Mouse (Mus musculus) erythroid progenitor cell, adult 5-6 weeks (primary cell): ENCODE measurements around the gene Zfp423. TPM values are rescaled to one million over a fixed set of nuclear protein-coding genes. Genes with fewer than 3 reads are reported as not detected.

Source experiments
- ATAC-seq: replicated peaks from 2 replicates; pipeline ENCODE4 v1.8.0; 2016; ENCODE audit warnings: moderate number of reproducible peaks, mild to moderate bottlenecking, moderate TSS enrichment, inconsistent platforms; ENCODE audit not compliant: poor library complexity, low FRiP score, severe bottlenecking
- total RNA-seq, 2 experiments: library from RNA; stranded (forward) in 1 of 2; stranded (reverse) in 1 of 2; fragments of 150-400 nt in 1 of 2; fragments of 186-747, 209-891 nt in 1 of 2; gene quantifications; 2 replicates each; pipeline versions ENCODE4 v1.2.3 to v1.2.4; 2015 to 2017; ENCODE audit warnings: low replicate concordance in 2 of 2

Gene Zfp423
- total RNA-seq, 2 experiments from 2014 or later: 0.42 TPM; not detected in 1

DNA sequence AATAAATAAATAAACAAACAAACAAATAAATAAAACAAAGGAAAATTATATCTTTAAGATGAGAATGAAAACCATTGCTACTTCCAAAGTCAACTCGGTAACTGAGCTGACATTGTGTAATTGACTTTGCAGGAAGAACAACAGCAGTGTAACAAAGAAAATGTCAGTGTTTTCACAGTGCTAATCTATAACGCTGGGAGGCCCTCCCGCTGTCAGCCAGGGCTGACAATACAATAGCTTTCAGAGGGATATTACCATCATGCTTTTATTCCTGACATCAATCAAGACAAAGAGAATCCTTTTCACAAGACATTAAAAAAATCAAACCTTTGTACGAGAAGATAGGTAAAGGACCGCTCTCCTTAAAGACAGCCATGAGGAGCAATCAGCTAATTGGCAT lies 5.9 kb downstream of the Zfp423 start:
- no peak for ATAC-seq

- ATAC-seq: no peak
These were observed 7.1 kb downstream of the Zfp423 start for GRCm38 (mm10) chr8:87952298-87952697.

DNA sequence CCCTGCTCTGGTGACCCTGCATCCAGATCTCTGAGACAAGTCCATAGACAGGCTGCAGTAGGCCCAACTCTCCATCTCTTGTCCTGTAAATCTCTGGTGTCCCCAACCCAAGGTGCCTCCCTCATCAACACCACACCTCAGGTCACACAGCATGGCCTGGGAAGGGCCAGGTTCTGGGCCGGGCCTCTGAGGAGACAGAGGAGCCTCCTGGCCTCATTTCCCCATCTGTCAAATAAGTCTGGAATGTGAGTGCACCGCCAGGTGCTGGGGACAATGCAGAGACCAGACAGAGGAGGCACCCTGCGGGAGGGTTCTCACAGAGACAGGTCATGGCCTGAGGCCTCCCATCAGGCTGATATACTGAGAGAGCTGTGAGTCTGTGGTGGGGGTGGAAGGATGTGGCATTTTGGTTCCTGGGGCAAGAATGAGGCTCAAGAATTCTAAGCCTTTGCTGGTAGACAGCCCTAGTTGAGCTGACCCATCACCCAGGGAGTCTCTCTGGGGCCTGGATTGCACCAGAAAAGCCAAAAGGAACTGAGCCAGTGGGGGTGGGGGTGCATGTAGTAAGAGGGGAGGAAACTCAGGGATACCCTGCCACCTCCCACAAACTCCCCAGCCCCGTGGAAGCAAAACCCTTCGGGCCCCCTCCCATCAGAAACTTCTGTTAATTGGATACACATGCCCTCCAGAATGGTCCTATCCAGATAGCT lies 15.0 kb downstream of the Zfp423 start:
- ATAC-seq: no peak

DNA sequence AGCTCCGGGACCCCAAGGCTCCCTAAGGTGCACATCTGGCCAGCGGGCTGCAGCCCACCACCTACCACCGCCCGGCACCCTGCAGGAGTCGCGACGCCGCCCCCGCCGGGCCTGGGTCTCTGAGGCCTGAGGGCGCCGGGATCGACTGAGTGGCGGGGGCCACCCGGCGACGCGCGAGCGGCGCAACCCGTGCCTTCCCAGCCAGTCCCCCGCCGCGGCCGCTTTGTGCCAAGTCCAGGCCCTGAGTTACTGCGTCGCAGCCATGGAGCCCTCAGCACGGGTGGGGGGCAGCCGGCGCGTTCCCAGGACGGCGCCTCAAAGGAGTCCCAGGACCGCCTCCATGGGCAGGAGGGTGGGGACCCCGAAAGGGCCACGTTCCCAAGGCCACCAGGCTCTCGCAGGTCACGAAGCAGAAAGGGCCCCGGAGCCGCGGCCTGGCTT lies 15.7 kb downstream of the Zfp423 start:
- ATAC-seq: no peak

DNA sequence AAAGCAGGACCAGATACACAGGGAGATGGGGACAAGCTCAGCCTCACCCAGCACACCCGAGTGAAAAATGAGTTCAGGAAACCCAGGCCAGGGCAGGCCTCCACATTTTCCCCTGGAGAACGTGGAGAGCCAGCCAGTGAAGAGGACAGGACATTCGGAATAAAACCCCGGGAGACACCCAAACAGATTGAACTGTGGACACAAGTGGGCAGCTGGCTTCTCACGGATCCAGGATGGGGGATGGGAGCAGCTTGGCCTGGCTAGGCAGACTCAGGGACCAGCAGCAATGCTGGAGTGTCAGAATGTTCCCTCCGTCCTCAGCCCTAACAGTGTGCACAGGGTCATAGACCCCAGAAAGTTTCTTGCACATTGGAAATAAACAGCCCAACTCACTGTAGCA lies 18.7 kb downstream of the Zfp423 start:
- ATAC-seq: no peak

DNA sequence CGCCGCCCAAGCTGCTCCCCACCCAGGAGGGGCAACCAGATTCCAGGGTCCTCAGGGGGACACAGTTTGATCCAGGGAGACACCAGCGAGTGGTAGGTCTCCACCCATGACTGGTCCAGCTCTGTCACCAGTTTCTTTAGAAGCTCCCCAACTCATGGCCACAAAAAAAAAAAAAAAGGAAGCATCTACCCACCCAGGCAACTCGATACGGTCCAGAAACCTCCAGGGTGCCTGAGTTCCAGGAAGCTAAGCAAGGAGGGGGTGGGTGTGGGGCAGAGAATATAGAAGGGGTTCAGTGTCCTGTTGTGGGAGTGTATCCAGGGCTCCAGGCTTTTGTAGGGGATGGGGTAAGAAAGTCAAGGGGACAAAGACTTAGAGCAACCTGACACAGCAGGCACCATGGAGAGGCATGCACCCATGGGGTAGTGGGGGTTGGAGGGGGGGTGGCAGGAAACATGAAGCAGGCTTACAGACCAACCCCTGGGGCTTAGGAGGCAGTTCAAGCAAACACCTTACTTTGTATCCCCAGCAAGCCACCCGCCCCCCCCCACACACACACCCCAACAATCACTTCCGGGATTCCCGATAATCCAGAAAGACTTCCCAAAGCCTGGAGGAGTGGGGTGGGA lies 20.0 kb downstream of the Zfp423 start:
- no peak for ATAC-seq

DNA sequence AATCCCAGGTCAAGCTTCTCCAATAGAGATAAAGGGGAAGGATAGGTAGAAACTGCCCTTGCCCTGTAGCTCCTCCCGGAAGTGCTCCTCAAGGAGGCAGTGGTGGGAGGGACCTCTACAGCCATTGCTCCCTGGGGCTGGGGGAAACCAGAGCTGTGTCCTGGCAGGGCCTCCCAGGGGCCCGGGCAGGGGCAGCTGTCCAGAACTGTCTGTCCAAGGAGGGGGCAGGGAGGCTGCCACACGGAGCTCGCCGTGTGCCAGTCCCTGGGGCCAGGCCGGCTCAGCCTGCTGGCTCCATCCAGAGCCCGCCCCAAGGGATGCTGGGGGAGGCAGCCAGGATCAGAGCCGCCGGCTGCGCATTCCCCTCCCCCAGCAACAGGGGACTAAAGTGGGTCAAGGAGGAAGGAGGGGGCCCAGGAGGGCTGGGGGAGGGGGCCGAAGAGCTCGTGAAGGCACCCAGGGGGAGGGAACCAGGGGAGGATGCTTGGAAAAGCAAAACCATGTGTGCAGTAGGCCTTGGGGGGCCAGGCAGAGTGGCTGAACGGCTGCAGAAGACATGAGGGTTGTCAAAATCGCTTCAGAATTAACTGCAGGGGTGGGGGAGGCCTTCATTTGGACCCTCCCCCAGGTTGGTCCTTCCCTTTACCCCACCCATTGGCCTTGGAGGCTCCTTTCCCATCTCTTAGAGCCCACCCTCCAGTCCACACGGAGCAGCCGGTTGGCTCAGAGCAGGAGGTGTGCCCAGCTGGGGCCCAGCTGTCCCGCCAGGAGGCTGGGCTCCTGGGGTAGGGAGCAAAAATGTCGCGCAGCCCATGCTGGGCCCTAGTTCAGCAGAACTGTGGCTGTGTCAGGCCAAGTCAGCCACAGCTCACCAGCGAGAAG lies 20.8 kb downstream of the Zfp423 start:
- ATAC-seq: no peak

DNA sequence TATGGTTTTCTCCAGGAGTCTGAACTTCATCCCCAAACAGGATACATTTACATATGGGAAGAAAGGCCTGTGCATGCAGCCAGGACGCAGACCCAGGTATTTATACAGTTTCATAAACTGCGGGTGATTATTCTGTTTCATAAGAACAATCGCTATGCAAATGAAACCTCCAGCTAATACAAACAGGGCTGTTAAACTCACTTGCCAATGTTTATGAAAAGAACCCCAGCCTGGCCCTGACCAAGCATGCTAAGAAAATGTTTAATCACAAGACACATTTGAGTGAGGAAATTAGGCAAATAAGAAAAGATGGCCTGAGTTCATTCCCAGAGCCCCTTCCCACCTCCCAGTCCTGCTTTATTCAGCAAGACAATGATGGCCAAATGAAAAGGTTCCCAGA lies 22.2 kb downstream of the Zfp423 start:
- no peak for ATAC-seq

DNA sequence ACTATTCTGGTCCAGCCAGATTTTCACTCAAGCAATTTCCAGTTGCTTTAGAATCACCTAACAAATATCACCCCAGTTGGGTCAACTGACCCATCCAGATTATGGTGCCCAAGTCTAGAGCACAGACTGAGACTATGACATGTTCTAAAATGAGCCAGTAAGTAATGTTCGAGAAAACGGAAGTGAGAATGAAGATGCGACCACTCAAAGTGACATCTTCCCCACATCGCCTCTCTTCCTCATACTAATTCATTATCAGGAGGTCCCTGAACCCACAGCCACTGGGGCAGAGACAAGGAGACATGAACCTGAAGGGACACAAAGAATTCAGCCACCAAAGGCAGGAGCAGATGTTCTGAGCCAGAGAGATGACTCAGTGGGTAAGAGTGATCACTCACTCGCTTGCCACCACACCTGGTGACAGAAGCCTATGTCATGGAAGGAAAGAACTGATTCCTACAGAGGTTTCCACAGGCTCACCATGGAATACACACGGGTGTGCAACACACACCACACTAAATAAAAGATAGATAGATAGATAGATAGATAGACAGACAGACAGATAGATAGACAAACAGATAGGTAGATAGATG lies 24.2 kb downstream of the Zfp423 start:
- no peak for ATAC-seq

GRCm38 (mm10) chr8:87934175-87934574 lies 25.2 kb downstream of the Zfp423 start:
- no peak for ATAC-seq

GRCm38 (mm10) chr8:87933752-87934151 lies 25.6 kb downstream of the Zfp423 start:
- no peak for ATAC-seq

DNA sequence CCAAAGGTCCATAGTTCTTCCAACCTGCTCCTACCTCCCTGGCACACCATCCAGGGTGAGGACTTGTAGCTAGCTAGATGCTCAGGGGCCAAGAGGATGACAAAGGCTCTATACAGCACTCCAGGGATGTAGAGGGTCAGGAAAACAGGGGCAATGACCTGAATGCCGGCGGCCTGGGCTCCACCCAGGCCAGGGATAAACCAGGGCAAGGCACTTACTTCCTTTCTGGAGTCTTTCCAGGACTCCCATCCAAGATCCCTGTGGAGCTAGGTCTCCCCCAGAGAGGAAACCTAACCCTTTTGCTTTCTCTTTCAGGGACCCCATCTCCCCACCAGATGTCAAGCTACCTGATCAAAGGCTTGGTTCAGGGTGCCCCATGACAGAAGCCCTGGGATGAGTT lies 30.5 kb downstream of the Zfp423 start:
- ATAC-seq: no peak

GRCm38 (mm10) chr8:87927034-87927830 lies 32.2 kb downstream of the Zfp423 start:
- ATAC-seq: no peak

- ATAC-seq: no peak
These were observed 33.1 kb downstream of the Zfp423 start for GRCm38 (mm10) chr8:87926098-87926890.

DNA sequence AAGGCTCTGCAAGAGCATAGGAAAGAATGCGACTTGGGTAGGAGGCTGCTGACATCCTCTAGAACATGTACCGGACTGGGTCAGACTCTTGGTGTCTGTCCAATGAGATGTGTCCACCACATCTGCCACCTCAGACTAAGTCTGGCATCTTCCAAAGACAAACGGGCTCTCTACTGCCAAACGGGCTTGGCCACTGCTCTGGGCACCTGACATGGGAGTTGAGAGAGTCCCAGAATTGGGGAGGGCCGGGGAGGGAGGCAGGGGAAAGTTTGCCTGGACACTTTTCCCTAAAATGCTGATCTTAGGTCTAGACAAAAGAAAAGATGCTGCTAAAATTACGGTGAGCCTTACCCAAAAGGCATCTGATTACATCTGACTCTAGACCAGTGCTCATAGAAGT lies 36.5 kb downstream of the Zfp423 start:
- no peak for ATAC-seq

DNA sequence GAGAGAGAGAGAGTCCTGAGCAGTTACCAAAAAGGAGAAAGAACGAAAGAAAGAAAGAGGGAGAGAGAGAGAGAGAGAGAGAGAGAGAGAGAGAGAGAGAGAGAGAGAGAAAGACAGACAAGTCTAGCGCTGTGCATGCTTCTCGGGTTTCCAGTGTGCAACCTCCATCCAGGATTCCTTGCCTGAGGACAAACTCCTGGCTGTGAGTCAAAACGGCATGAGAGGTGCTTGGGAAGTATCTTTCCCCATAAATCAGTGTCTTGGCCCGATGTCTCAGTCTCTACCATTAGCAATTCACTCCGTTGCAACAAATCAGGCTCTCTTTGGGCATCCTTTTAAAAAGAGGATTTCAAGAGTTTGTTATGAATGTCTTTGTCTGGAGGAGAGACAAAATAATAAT lies 36.9 kb downstream of the Zfp423 start:
- no peak for ATAC-seq

DNA sequence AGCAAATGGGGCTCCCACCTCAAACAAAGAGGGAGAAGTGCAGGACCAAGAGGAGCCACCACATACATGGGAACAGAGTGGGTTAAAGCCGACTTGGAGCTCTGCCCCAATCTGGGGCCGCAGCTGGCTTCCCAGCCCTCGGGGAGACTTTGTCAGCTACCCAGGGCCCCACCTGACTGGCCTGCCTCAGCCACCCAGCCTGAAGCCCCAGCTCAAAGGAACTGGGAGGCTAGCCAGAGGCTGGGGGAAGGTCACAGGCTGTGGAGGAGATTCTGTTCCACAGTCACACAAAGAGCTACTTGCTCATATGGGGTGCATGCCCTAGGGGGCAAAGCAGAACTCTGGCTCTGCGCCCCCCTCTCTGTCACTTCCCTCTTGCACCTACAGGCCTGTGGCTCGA lies 41.4 kb downstream of the Zfp423 start:
- ATAC-seq: no peak

GRCm38 (mm10) chr8:87915763-87916162 lies 43.6 kb downstream of the Zfp423 start:
- no peak for ATAC-seq
